Mouse (Mus musculus) liver, embryonic 14.5 days (tissue): ENCODE data around the gene Wasf3.

Source experiments
- CTCF ChIP-seq: IDR thresholded peaks from 2 replicates; pipeline ENCODE4 v1.5.1; 2016; ENCODE audit warnings: antibody characterized with exemption, low read depth, control low read depth
- EP300 ChIP-seq: IDR thresholded peaks from 2 replicates; pipeline ENCODE4 v1.6.1; 2016; ENCODE audit warnings: antibody characterized with exemption, low read depth

GRCm38 (mm10) chr5:146435316-146435715 is 50.5 kb downstream of the Wasf3 start:
- no peak for TF ChIP-seq CTCF
- TF ChIP-seq EP300: no peak
